Mouse (Mus musculus) E14TG2a.4 (cell line): ENCODE data around the gene Adap1.
"Not testable (repeated sequence)": the region's sequence is repeated elsewhere in the genome, so short reads cannot be mapped to it uniquely, and the experiment has no call there.

Source experiments
- H3K27me3 ChIP-seq: 2 replicates; pipeline ENCODE4 v1.6.1; 2014; ENCODE audit warnings: low read length, control low read depth; ENCODE audit not compliant: insufficient read depth
- H3K36me3 ChIP-seq: 2 replicates; pipeline ENCODE4 v1.6.1; 2014; ENCODE audit warnings: low read length, control low read depth; ENCODE audit not compliant: insufficient read depth
- H3K4me1 ChIP-seq: replicated peaks from 2 replicates; pipeline ENCODE4 v1.6.1; 2014; ENCODE audit warnings: low read depth, low read length, control low read depth
- H3K4me3 ChIP-seq: replicated peaks from 2 replicates; pipeline ENCODE4 v1.5.1; 2014; ENCODE audit warnings: mild to moderate bottlenecking, low read length
- H3K9me3 ChIP-seq: 2 replicates; pipeline ENCODE4 v1.6.1; 2014; ENCODE audit warnings: low read length, control low read depth
- CTCF ChIP-seq: conservative IDR thresholded peaks from 2 replicates; pipeline ENCODE4 v1.5.1; 2014; ENCODE audit warnings: low read length
- NANOG ChIP-seq: IDR thresholded peaks from 2 replicates; pipeline ENCODE4 v1.6.1; 2014; ENCODE audit warnings: borderline replicate concordance, low read length, mixed read lengths
- POU5F1 ChIP-seq: IDR thresholded peaks from 2 replicates; pipeline ENCODE4 v1.6.1; 2014; ENCODE audit warnings: low read length, borderline replicate concordance

Gene Adap1

DNA sequence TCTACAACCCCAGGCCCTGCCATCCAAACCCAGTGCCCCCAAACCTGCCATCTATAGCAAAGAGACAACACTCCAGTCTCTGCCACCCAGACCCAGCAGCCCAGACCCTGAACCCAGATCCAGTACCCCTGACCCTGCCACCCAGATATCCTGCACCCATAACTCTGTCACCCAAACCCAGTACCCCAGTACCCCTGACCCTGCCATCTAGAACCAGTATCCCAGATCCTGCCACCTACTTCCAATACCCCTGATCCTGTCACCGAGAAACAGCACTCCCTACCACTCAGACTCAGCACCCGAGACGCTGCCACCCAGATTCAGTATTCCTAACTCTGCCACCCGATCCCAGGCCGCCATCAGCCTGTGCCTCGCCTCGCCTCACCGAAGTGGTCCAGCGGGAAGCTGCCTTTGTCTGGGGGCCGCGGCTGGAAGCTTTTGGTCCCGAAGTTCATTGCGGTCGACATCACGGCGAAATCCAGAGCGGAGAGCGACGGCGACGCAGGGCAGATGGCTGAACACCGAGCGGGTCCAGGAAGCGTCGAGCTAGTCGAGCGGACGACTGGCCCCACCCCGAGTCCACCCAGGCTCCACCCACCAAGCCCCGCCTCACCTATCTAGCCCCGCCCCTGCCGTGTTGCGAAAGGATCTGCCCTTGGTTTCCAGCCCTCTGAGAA lies 19.4 kb upstream of the Adap1 start:
- H3K4me1 ChIP-seq = peaks cover 61% of the 10 kb centered on the region
- H3K36me3 ChIP-seq = peaks cover 27% of the 10 kb centered on the region
- H3K27me3 ChIP-seq = peaks cover 14% of the 10 kb centered on the region
- H3K9me3 ChIP-seq = no peaks in the 10 kb centered on the region
- H3K4me3 ChIP-seq = peak overlapping the region; percentile 98
- no peak for TF ChIP-seq POU5F1
- no peak for TF ChIP-seq NANOG
- no peak for TF ChIP-seq CTCF

- Histone ChIP-seq H3K4me3 (peak overlapping the region; percentile 98), H3K27me3 (peaks cover 14% of the 10 kb centered on the region), H3K36me3 (peaks cover 34% of the 10 kb centered on the region), H3K4me1 (peaks cover 62% of the 10 kb centered on the region), H3K9me3 (no peaks in the 10 kb centered on the region)
- TF ChIP-seq NANOG (no peak), CTCF (peak; percentile 71), POU5F1 (no peak)
Observed at GRCm38 (mm10) chr5:139344021-139344686, 18.7 kb upstream of the Adap1 start.

DNA sequence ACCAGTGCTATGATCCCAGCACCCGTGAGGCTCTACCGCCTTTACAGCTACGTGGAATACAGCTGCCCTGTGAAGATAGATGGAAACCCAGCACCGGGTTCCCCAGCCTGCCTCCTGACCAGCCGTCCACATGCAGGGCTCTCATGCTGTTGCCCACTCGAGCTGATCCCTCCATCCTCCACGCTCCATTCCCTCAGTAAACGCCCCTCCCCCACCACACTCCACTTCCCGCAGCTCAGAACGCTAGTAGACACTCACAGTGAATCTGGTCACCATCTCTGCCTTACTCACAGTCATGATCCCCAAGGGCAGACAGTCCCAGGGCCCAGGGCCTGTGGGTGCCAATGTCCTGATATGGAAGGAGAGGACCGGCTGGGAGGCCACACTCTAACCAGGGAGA lies 13.5 kb upstream of the Adap1 start:
- Histone ChIP-seq H3K27me3 (no peaks in the 10 kb centered on the region), H3K4me3 (no peak overlapping the region), H3K4me1 (peaks cover 69% of the 10 kb centered on the region), H3K36me3 (peaks cover 62% of the 10 kb centered on the region), H3K9me3 (no peaks in the 10 kb centered on the region)
- no peak for TF ChIP-seq CTCF
- TF ChIP-seq POU5F1 = no peak
- no peak for TF ChIP-seq NANOG

GRCm38 (mm10) chr5:139338403-139338802 lies 13.0 kb upstream of the Adap1 start:
- Histone ChIP-seq H3K27me3 (no peaks in the 10 kb centered on the region), H3K4me1 (peaks cover 69% of the 10 kb centered on the region), H3K9me3 (no peaks in the 10 kb centered on the region), H3K36me3 (peaks cover 62% of the 10 kb centered on the region), H3K4me3 (peak overlapping the region; percentile 51)
- TF ChIP-seq NANOG (no peak), CTCF (no peak), POU5F1 (no peak)

GRCm38 (mm10) chr5:139337826-139338370 lies 12.5 kb upstream of the Adap1 start:
- no peaks in the 10 kb centered on the region for H3K27me3 ChIP-seq
- H3K4me3 ChIP-seq = peak overlapping the region; percentile 51
- TF ChIP-seq POU5F1 (no peak), CTCF (no peak), NANOG (no peak)
- peaks cover 59% of the 10 kb centered on the region for H3K36me3 ChIP-seq
- peaks cover 73% of the 10 kb centered on the region for H3K4me1 ChIP-seq
- no peaks in the 10 kb centered on the region for H3K9me3 ChIP-seq

GRCm38 (mm10) chr5:139335634-139336033 lies 10.2 kb upstream of the Adap1 start:
- Histone ChIP-seq H3K27me3 (no peaks in the 10 kb centered on the region), H3K4me1 (peaks cover 76% of the 10 kb centered on the region), H3K36me3 (peaks cover 42% of the 10 kb centered on the region), H3K4me3 (no peak overlapping the region), H3K9me3 (no peaks in the 10 kb centered on the region)
- TF ChIP-seq NANOG (no peak), CTCF (no peak), POU5F1 (no peak)

- not testable (repeated sequence) for H3K4me3 ChIP-seq, H3K9me3 ChIP-seq, H3K27me3 ChIP-seq
- peak; percentile 26 for TF ChIP-seq CTCF
- peaks cover 30% of the 10 kb centered on the region for H3K36me3 ChIP-seq
- H3K4me1 ChIP-seq = peaks cover 74% of the 10 kb centered on the region
Observed at GRCm38 (mm10) chr5:139334394-139334793, 9.0 kb upstream of the Adap1 start.

DNA sequence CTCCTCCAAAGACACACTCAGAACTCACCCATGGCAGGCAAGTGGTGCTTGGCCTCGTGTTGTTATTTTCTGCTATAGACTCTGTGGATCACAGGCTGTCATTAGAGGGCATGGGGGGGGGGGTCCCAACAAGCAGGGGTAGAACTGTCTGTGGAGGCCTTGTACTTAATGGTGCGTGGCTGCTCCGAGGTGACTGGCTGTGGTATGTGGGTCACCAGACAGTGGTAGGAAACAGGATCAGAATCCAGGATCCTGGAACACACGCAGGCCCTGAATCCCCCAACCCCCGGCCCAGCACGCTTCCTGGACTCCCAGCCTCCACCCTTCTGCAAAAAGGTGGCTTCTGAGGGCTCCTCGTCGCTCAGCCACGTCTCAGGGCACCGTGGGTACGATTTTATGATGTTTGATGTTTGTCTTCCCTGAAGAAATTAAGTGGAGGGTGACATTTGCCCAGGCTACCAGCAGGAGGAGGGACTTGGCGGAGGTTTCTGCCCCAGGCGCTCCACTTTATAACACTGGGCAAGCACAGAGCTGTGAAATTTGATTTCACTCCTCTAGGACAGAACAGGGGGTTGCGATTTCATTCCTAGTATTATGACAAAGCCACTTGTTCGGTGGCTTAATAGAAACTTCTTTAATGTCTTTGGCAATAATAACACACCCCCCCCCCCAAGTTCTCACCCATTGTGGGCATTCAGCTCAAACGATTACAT lies 8.0 kb upstream of the Adap1 start:
- TF ChIP-seq CTCF = peak; percentile 23
- TF ChIP-seq POU5F1 = no peak
- H3K4me1 ChIP-seq = peaks cover 67% of the 10 kb centered on the region
- peaks cover 22% of the 10 kb centered on the region for H3K36me3 ChIP-seq
- 0 out of 2 replicates have a peak, but pooled peaks cover 3% of the 10 kb centered on the region for H3K27me3 ChIP-seq
- no peak overlapping the region for H3K4me3 ChIP-seq
- H3K9me3 ChIP-seq = no peaks in the 10 kb centered on the region
